Mouse (Mus musculus) left cerebral cortex, adult 2 months (tissue): ENCODE results near the gene Rorb. TPM values are rescaled to one million over a fixed set of nuclear protein-coding genes. Genes with fewer than 3 reads are reported as not detected.

Experiments
- DNase-seq, 2 experiments: peaks; one replicate each; pipeline ENCODE4 v3.0.0; 2021 to 2022; ENCODE audit warnings: low spot score in 2 of 2, mixed read lengths in 1 of 2; ENCODE audit errors: extremely low spot score in 1 of 2
- H3K27ac ChIP-seq: fragments of 200-600 bp; 2 replicates; pipeline ENCODE4 v1.8.1; 2022
- H3K4me3 ChIP-seq: fragments of 200-600 bp; 2 replicates; pipeline ENCODE4 v1.8.1; 2022
- CTCF ChIP-seq: fragments of 200-600 bp; IDR thresholded peaks from 2 replicates; pipeline ENCODE4 v1.8.1; 2022; ENCODE audit warnings: antibody characterized with exemption, mild to moderate bottlenecking, moderate library complexity
- intact Hi-C: fragments of 180-260 bp; cut with DNase I; formaldehyde crosslinking; loops from one replicate; pipeline ENCODE4 v1.15.1; 2025
- total RNA-seq, 2 experiments: library from RNA; stranded (reverse); gene quantifications; 2 replicates each; pipeline ENCODE4 v1.2.3; 2021

Rorb gene
- total RNA-seq, 2 experiments from 2014 or later: 53.6 to 55.1 TPM

- Histone ChIP-seq H3K27ac (no peak overlapping the region), H3K4me3 (no peak overlapping the region)
- intact Hi-C loops: no loop called here
- DNase-seq: no peak
- no peak for TF ChIP-seq CTCF
These were observed 229.8 kb downstream of the Rorb start for GRCm38 (mm10) chr19:18881162-18881561.
